Mouse (Mus musculus) stomach, embryonic 14.5 days (tissue): Measurements from ENCODE around the gene Trim16. TPM values are rescaled to one million over a fixed set of nuclear protein-coding genes. Genes with fewer than 3 reads are reported as not detected.

Experiments used
- ATAC-seq: fragments of 200-750 bp; cut with Nextera tagmentation; 2 replicates; pipeline ENCODE4 v1.8.0; 2017; ENCODE audit warnings: low read depth, moderate TSS enrichment; ENCODE audit not compliant: insufficient number of reproducible peaks, insufficient read depth, low FRiP score
- H3K27ac ChIP-seq: fragments of 300-500 bp; sonication (generic); 2 replicates; pipeline ENCODE4 v1.5.1; 2014; ENCODE audit warnings: mild to moderate bottlenecking, low read length, moderate library complexity, mixed read lengths
- H3K27me3 ChIP-seq: fragments of 300-500 bp; sonication (generic); 2 replicates; pipeline ENCODE4 v1.6.1; 2014; ENCODE audit warnings: low read length, control low read depth, mixed read lengths; ENCODE audit not compliant: control insufficient read depth, insufficient read depth
- H3K36me3 ChIP-seq: fragments of 300-500 bp; sonication (generic); 2 replicates; pipeline ENCODE4 v1.6.1; 2014; ENCODE audit warnings: mild to moderate bottlenecking, control low read depth, low read length, moderate library complexity, mixed read lengths; ENCODE audit not compliant: control insufficient read depth, insufficient read depth
- H3K4me1 ChIP-seq: fragments of 300-500 bp; sonication (generic); 2 replicates; pipeline ENCODE4 v1.6.1; 2014; ENCODE audit warnings: low read length, control low read depth, mixed read lengths; ENCODE audit not compliant: control insufficient read depth, insufficient read depth
- H3K4me2 ChIP-seq: fragments of 300-500 bp; sonication (generic); replicated peaks from 2 replicates; pipeline ENCODE4 v1.6.1; 2014; ENCODE audit warnings: low read depth, low read length, control low read depth
- H3K4me3 ChIP-seq: fragments of 300-500 bp; sonication (generic); 2 replicates; pipeline ENCODE4 v1.5.1; 2014; ENCODE audit warnings: low read depth, low read length, control low read depth
- H3K9ac ChIP-seq: fragments of 300-500 bp; sonication (generic); replicated peaks from 2 replicates; pipeline ENCODE4 v1.6.1; 2014; ENCODE audit warnings: low read depth, mild to moderate bottlenecking, control low read depth, low read length, moderate library complexity, mixed read lengths
- H3K9me3 ChIP-seq: fragments of 300-500 bp; sonication (generic); 2 replicates; pipeline ENCODE4 v1.6.1; 2016; ENCODE audit warnings: low read depth, low read length, control low read depth; ENCODE audit not compliant: control insufficient read depth
- WGBS: fragments of 180-500 bp; shearing (Covaris S2); extraction: QIAGEN DNeasy Blood & Tissue Kit; methylation state at CpG from one replicate; pipeline ENCODE4 v1.1.7; 2014; 5-methylcytosine and 5-hydroxymethylcytosine counted together
- polyA plus RNA-seq: library from polyadenylated mRNA; unstranded; fragments of >200 nt; fragmentation: Nextera tagmentation; extraction: Ambion mirVana; gene quantifications from 2 replicates; pipeline ENCODE4 v1.2.1, GENCODE M21; 2014

Gene Trim16
- polyA plus RNA-seq, 1 experiment from 2014 or later = 19.1 TPM

GRCm38 (mm10) chr11:62824211-62824610 lies 4.2 kb downstream of the Trim16 start:
- Histone ChIP-seq H3K36me3 (no peaks in the 10 kb centered on the region), H3K27me3 (no peaks in the 10 kb centered on the region), H3K9ac (no peak overlapping the region), H3K4me2 (no peak overlapping the region), H3K27ac (no peak overlapping the region), H3K4me3 (no peak overlapping the region), H3K9me3 (no peaks in the 10 kb centered on the region), H3K4me1 (peaks cover 19% of the 10 kb centered on the region; the same call in 1 of the 2 replicates)
- WGBS = 69% methylated on average over 7 of the region's 7 CpGs
- ATAC-seq = no peak

GRCm38 (mm10) chr11:62825222-62826105 lies 5.4 kb downstream of the Trim16 start:
- WGBS = 75% methylated on average over 9 of the region's 9 CpGs

DNA sequence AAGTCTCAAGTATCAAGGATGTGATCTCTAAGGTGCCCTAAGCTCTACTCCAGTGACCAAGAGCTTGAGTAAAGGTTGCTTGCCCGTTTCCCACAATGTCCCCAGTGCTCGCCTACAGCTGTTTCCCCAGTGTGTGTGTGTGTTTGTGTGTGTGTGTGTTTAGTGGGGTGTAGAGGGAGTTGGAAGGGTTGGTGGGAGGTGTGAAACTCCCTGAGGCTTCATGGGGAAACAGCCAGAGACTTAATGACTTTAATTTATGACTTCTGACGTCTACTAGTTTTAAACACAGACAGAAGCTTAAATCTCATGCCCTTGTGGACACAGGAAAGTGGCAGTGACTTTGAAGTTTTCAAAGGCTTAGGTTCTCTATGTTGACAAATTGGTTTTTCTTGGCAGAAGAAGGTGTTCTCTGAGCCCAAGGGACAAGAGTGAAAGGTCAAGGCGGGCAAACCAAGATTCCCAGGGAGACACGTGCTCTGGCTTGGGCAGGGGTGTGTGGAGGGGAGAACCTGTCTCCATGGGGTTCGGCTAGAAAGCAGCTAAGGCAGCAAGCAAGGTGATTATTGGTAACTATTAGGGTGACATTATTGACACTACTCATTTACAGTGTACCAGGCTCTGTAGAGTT lies 6.2 kb downstream of the Trim16 start:
- H3K9ac ChIP-seq = no peak overlapping the region
- H3K36me3 ChIP-seq = no peaks in the 10 kb centered on the region
- 0 out of 2 replicates have a peak overlapping the region, but pooled peaks have one; percentile 10 for H3K4me2 ChIP-seq
- no peaks in the 10 kb centered on the region for H3K9me3 ChIP-seq
- peak; percentile 25; the same call in 1 of the 2 replicates for ATAC-seq
- H3K27ac ChIP-seq = peak overlapping the region; percentile 61; the same call in 1 of the 2 replicates
- no peak overlapping the region for H3K4me3 ChIP-seq
- WGBS = 58% methylated on average over 6 of the region's 6 CpGs
- H3K4me1 ChIP-seq = peaks cover 12% of the 10 kb centered on the region; the same call in 1 of the 2 replicates
- no peaks in the 10 kb centered on the region for H3K27me3 ChIP-seq

More at GRCm38 (mm10) chr11:62825222-62826105, 5.4 kb downstream of the Trim16 start:
- H3K36me3 ChIP-seq = no peaks in the 10 kb centered on the region
- H3K9me3 ChIP-seq = no peaks in the 10 kb centered on the region
- peak; percentile 63 for ATAC-seq
- peaks cover 14% of the 10 kb centered on the region; the same call in 1 of the 2 replicates for H3K4me1 ChIP-seq
- H3K27ac ChIP-seq = peak overlapping the region; percentile 61; the same call in 1 of the 2 replicates
- no peak overlapping the region for H3K4me3 ChIP-seq
- no peak overlapping the region for H3K9ac ChIP-seq
- no peaks in the 10 kb centered on the region for H3K27me3 ChIP-seq
- 0 out of 2 replicates have a peak overlapping the region, but pooled peaks have one; percentile 10 for H3K4me2 ChIP-seq

- H3K4me3 ChIP-seq = no peak overlapping the region
- H3K27me3 ChIP-seq = no peaks in the 10 kb centered on the region
- H3K4me2 ChIP-seq = no peak overlapping the region
- no peak overlapping the region for H3K27ac ChIP-seq
- whole genome bisulfite sequencing = 77% methylated on average over 4 of the region's 4 CpGs
- H3K9ac ChIP-seq = no peak overlapping the region
- no peaks in the 10 kb centered on the region for H3K9me3 ChIP-seq
- ATAC-seq = peak; percentile 62; the same call in 1 of the 2 replicates
- peaks cover 3% of the 10 kb centered on the region for H3K36me3 ChIP-seq
- H3K4me1 ChIP-seq = peaks cover 7% of the 10 kb centered on the region; the same call in 1 of the 2 replicates
Observed at GRCm38 (mm10) chr11:62827135-62827534, 7.1 kb downstream of the Trim16 start.

GRCm38 (mm10) chr11:62827911-62828310 lies 7.9 kb downstream of the Trim16 start:
- H3K4me3 ChIP-seq = no peak overlapping the region
- H3K9me3 ChIP-seq = no peaks in the 10 kb centered on the region
- 0 out of 2 replicates have a peak, but pooled peaks cover 5% of the 10 kb centered on the region for H3K4me1 ChIP-seq
- peaks cover 3% of the 10 kb centered on the region for H3K36me3 ChIP-seq
- WGBS = 83% methylated on average over 3 of the region's 3 CpGs
- ATAC-seq = no peak
- H3K4me2 ChIP-seq = no peak overlapping the region
- H3K27me3 ChIP-seq = no peaks in the 10 kb centered on the region
- no peak overlapping the region for H3K9ac ChIP-seq
- no peak overlapping the region for H3K27ac ChIP-seq

DNA sequence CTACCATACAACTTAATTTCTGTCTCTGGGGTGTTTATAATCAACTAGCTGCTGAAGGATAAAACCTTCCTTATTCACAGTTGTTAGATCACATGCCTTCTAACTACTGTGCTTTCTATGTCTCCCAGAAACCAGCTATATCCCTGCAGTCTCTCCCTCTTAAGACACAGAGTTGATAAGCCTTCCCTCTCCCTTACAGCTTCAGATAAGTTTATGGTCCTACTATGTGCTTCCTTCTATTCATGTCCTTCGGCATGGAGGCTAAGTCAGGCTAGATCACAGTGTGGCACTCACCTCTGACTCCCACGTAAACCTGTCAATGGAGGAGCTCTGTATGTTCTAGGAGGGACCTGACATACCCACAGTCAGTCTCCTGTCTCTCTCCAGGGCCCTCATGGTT lies 10.4 kb downstream of the Trim16 start:
- Histone ChIP-seq H3K36me3 (peaks cover 3% of the 10 kb centered on the region), H3K4me1 (no peaks in the 10 kb centered on the region), H3K9ac (no peak overlapping the region), H3K4me3 (no peak overlapping the region), H3K9me3 (no peaks in the 10 kb centered on the region), H3K27me3 (no peaks in the 10 kb centered on the region), H3K27ac (no peak overlapping the region), H3K4me2 (no peak overlapping the region)
- no peak for ATAC-seq
- WGBS = 82% methylated on average over 2 of the region's 2 CpGs

GRCm38 (mm10) chr11:62831906-62832305 lies 11.9 kb downstream of the Trim16 start:
- H3K9me3 ChIP-seq = no peaks in the 10 kb centered on the region
- H3K4me2 ChIP-seq = no peak overlapping the region
- H3K36me3 ChIP-seq = peaks cover 7% of the 10 kb centered on the region
- no peak overlapping the region for H3K27ac ChIP-seq
- ATAC-seq = no peak
- no peak overlapping the region for H3K4me3 ChIP-seq
- H3K27me3 ChIP-seq = no peaks in the 10 kb centered on the region
- H3K4me1 ChIP-seq = no peaks in the 10 kb centered on the region
- no peak overlapping the region for H3K9ac ChIP-seq

GRCm38 (mm10) chr11:62844562-62844961 lies 24.5 kb downstream of the Trim16 start:
- Histone ChIP-seq H3K27ac (no peak overlapping the region), H3K9ac (no peak overlapping the region), H3K9me3 (no peaks in the 10 kb centered on the region), H3K27me3 (no peaks in the 10 kb centered on the region), H3K4me3 (no peak overlapping the region), H3K4me2 (no peak overlapping the region), H3K36me3 (peaks cover 3% of the 10 kb centered on the region; the same call in 1 of the 2 replicates), H3K4me1 (peaks cover 5% of the 10 kb centered on the region; the same call in 1 of the 2 replicates)
- ATAC-seq = no peak
- 82% methylated on average over 5 of the region's 5 CpGs for WGBS
